Mouse (Mus musculus) liver, embryonic 14.5 days (tissue): ENCODE results near the gene Klhdc8b. TPM values are rescaled to one million over a fixed set of nuclear protein-coding genes. Genes with fewer than 3 reads are reported as not detected.

ENCODE experiments used
- ATAC-seq: fragments of 200-750 bp; cut with Nextera tagmentation; 2 replicates; pipeline ENCODE4 v1.8.0; 2017; ENCODE audit warnings: moderate number of reproducible peaks, mild to moderate bottlenecking, moderate library complexity; ENCODE audit not compliant: insufficient read depth
- DNase-seq, 3 experiments: peaks; one replicate each; pipeline ENCODE4 v3.0.0-alpha.2; 2012 to 2013; ENCODE audit warnings: low read depth in 3 of 3, low spot score in 3 of 3
- H3K27ac ChIP-seq: fragments of 300-500 bp; sonication (generic); 2 replicates; pipeline ENCODE4 v1.5.1; 2014; ENCODE audit warnings: moderate library complexity, mild to moderate bottlenecking, control low read depth, inconsistent platforms
- H3K27me3 ChIP-seq: fragments of 300-500 bp; sonication (generic); 2 replicates; pipeline ENCODE4 v1.6.1; 2014; ENCODE audit warnings: mild to moderate bottlenecking, low read length, moderate library complexity; ENCODE audit not compliant: control insufficient read depth, insufficient read depth
- H3K36me3 ChIP-seq: fragments of 300-500 bp; sonication (generic); replicated peaks from 2 replicates; pipeline ENCODE4 v1.6.1; 2014; ENCODE audit warnings: low read depth; ENCODE audit not compliant: control insufficient read depth, insufficient read depth
- H3K4me1 ChIP-seq, 2 experiments: fragments of 200-500 bp in 1 of 2; fragments of 300-500 bp in 1 of 2; sonication (generic) in 1 of 2; replicated peaks; 2 replicates each; pipeline ENCODE4 v1.6.1; 2012 to 2014; ENCODE audit warnings: antibody characterized with exemption in 1 of 2, inconsistent platforms in 1 of 2, low read length in 1 of 2; ENCODE audit not compliant: control insufficient read depth in 2 of 2, insufficient read depth in 2 of 2
- H3K4me2 ChIP-seq: fragments of 300-500 bp; sonication (generic); 2 replicates; pipeline ENCODE4 v1.6.1; 2014; ENCODE audit warnings: low read depth, mild to moderate bottlenecking, control low read depth, moderate library complexity
- H3K4me3 ChIP-seq, 2 experiments: fragments of 200-500 bp in 1 of 2; fragments of 300-500 bp in 1 of 2; sonication (generic) in 1 of 2; 2 replicates each; pipeline ENCODE4 v1.5.1; 2012 to 2014; ENCODE audit warnings: low read depth in 2 of 2, low read length in 2 of 2, mild to moderate bottlenecking in 2 of 2, control low read depth in 1 of 2, inconsistent platforms in 1 of 2, moderate library complexity in 1 of 2; ENCODE audit not compliant: insufficient read depth in 1 of 2
- H3K9ac ChIP-seq: fragments of 300-500 bp; sonication (generic); replicated peaks from 2 replicates; pipeline ENCODE4 v1.6.1; 2014; ENCODE audit warnings: mild to moderate bottlenecking, control low read depth, moderate library complexity
- H3K9me3 ChIP-seq: fragments of 300-500 bp; sonication (generic); 2 replicates; pipeline ENCODE4 v1.6.1; 2016; ENCODE audit warnings: low read length, mixed read lengths; ENCODE audit not compliant: control insufficient read depth
- CTCF ChIP-seq: IDR thresholded peaks from 2 replicates; pipeline ENCODE4 v1.5.1; 2016; ENCODE audit warnings: antibody characterized with exemption, low read depth, control low read depth
- EP300 ChIP-seq: IDR thresholded peaks from 2 replicates; pipeline ENCODE4 v1.6.1; 2016; ENCODE audit warnings: antibody characterized with exemption, low read depth
- WGBS: fragments of 180-500 bp; shearing (Covaris S2); extraction: QIAGEN DNeasy Blood & Tissue Kit; methylation state at CpG from one replicate; pipeline ENCODE4 v1.1.7; 2014; ENCODE audit not compliant: insufficient replicate concordance; 5-methylcytosine and 5-hydroxymethylcytosine counted together
- polyA plus RNA-seq, 2 experiments: library from polyadenylated mRNA; depleted of rRNA in 1 of 2; stranded (reverse) in 1 of 2; unstranded in 1 of 2; fragments of >200 nt; fragmentation: Nextera tagmentation in 1 of 2; extraction: Ambion mirVana in 1 of 2; gene quantifications; 2 replicates each; pipeline versions ENCODE4 v1.2.1 to v1.2.3; 2012 to 2014

Gene Klhdc8b
- polyA plus RNA-seq, 2 experiments, result 6.9 to 13.1 TPM

DNA sequence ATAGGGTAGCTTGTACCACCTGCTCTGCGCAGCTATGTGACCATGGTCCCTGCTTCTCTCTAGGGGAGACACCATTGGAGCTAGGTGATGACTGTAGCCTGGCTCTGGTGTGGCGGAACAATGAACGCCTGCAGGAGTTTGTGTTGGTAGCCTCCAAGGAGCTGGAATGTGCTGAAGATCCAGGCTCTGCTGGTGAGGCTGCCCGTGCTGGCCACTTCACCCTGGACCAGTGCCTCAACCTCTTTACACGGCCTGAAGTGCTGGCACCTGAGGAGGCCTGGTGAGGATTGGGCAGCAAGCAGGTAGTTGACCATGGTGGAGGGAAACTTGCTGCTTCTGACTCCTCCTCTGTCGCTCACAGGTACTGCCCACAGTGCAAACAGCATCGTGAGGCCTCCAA, 37.9 kb upstream of the Klhdc8b start:
- H3K36me3 ChIP-seq, result peaks cover 74% of the 10 kb centered on the region

GRCm38 (mm10) chr9:108494905-108495304, 33.5 kb upstream of the Klhdc8b start:
- Histone ChIP-seq H3K9me3 (no peaks in the 10 kb centered on the region), H3K4me3 (no peak overlapping the region), H3K27me3 (no peaks in the 10 kb centered on the region), H3K9ac (no peak overlapping the region), H3K4me1 (peaks cover 7 to 8% of the 10 kb centered on the region in 2 experiments), H3K27ac (no peak overlapping the region), H3K36me3 (peaks cover 74% of the 10 kb centered on the region), H3K4me2 (no peak overlapping the region)
- ATAC-seq, result no peak
- TF ChIP-seq CTCF (no peak), EP300 (no peak)
- WGBS, result 74% methylated on average over 10 of the region's 10 CpGs
- no peak for DNase-seq

More for the DNA sequence above, 37.9 kb upstream of the Klhdc8b start:
- H3K9ac ChIP-seq, result no peak overlapping the region
- H3K27ac ChIP-seq, result no peak overlapping the region
- WGBS, result 79% methylated on average over 7 of the region's 7 CpGs
- H3K9me3 ChIP-seq, result no peaks in the 10 kb centered on the region
- no peak for DNase-seq
- no peaks in the 10 kb centered on the region for H3K4me1 ChIP-seq
- no peak overlapping the region for H3K4me3 ChIP-seq
- no peak overlapping the region for H3K4me2 ChIP-seq
- ATAC-seq, result no peak
- no peaks in the 10 kb centered on the region for H3K27me3 ChIP-seq
- TF ChIP-seq EP300 (no peak), CTCF (no peak)

DNA sequence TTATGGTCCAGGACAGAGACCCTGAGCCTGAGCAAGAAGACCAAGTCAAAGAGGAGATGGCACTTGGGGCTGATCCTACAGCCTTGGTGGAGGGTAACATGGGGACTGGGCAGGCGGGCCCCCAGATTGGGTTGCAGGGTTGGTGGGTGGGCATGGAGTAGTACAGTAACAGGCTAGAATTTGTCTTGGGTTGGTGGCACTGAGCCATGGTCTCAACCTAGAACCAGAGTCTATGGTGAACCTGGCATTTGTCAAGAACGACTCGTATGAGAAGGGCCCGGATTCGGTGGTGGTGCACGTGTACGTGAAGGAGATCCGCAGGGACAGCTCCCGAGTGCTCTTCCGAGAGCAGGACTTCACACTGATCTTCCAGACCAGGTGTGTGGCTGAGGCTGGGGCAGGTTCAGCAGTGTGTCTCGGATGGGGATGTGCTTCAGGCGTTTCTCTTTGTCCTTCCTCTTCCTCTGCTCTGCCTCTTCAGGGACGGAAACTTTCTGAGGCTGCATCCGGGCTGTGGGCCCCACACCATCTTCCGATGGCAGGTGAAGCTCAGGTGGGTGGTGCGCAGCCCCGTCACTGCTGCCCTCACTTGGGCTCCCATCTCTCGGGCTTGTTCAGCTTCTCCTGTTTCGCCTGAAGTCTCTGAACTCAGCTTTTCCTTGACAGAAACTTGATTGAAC, 32.9 kb upstream of the Klhdc8b start:
- Histone ChIP-seq H3K4me3 (no peak overlapping the region), H3K36me3 (peaks cover 68% of the 10 kb centered on the region), H3K4me2 (no peak overlapping the region), H3K27ac (no peak overlapping the region), H3K9ac (no peak overlapping the region), H3K27me3 (no peaks in the 10 kb centered on the region), H3K4me1 (peaks cover 7 to 8% of the 10 kb centered on the region in 2 experiments), H3K9me3 (no peaks in the 10 kb centered on the region)
- 90% methylated on average over 19 of the region's 19 CpGs for WGBS
- DNase-seq (no peak), ATAC-seq (no peak)
- TF ChIP-seq EP300 (no peak), CTCF (no peak)

DNA sequence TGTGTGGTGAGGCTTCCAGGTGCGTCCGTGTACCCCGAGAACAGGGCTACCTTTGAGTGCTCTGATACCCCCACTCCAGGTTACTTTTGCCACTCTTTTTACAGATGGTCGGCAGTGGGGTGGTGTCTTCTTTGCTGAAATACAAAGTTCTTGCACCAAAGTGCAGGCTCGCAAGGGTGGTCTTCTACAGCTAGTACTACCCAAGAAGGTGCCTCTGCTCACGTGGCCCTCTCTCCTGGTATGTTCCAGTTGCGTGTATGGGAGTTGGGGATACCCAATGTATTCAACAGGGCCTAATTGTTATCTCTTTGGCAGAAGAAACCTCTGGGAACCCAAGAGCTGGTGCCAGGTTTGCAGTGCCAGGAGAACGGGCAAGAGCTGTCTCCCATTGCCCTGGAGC, 31.9 kb upstream of the Klhdc8b start:
- Histone ChIP-seq H3K4me1 (peaks cover 7 to 8% of the 10 kb centered on the region in 2 experiments), H3K27ac (no peak overlapping the region), H3K9me3 (no peaks in the 10 kb centered on the region), H3K4me3 (no peak overlapping the region), H3K27me3 (no peaks in the 10 kb centered on the region), H3K9ac (no peak overlapping the region), H3K4me2 (no peak overlapping the region), H3K36me3 (peaks cover 57% of the 10 kb centered on the region)
- WGBS, result 90% methylated on average over 8 of the region's 8 CpGs
- ATAC-seq (no peak), DNase-seq (no peak)
- TF ChIP-seq EP300 (no peak), CTCF (no peak)

DNA sequence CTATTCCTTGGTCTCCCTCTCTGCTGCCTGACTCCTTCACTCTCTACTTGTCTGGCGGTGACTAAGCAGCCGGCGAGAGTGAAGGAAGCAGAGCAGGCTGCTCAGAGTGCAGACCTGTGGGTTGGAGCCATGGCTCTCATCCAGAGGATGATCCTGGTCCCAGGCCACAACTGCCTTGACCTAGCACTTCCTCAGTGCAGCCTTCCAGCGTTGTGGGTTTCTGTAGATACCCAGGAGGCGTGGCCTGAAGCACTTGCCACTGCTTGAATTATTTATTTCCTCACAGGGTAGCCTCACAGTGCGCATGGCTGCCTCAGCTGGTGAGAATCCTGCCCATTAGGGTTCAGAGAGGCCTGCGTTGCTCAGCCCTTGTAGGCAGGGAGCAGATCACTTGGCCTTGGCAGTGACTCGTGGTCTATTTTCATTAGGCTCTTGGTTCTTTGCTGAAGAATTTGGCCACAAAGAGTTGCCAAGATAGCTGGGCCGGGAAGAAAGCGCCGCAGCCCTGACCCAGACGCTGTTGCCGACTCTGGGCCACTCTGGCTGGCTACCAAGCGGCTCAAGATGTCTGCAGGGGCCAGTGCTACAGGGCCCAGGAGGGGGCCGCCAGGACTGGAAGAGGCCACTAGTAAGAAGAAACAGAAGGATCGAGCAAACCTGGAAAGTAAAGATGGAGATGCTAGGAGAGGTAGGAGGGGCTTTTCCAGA, 30.8 kb upstream of the Klhdc8b start:
- Histone ChIP-seq H3K9me3 (no peaks in the 10 kb centered on the region), H3K4me2 (peak overlapping the region; percentile 90), H3K9ac (peak overlapping the region; percentile 86), H3K4me1 (peaks cover 7 to 8% of the 10 kb centered on the region in 2 experiments), H3K27me3 (no peaks in the 10 kb centered on the region), H3K27ac (peak overlapping the region; percentile 82), H3K36me3 (peaks cover 48% of the 10 kb centered on the region), H3K4me3 (peak overlapping the region; percentile 77 to 82)
- ATAC-seq, result no peak
- TF ChIP-seq CTCF (no peak), EP300 (no peak)
- no peak for DNase-seq
- WGBS, result 67% methylated on average over 16 of the region's 16 CpGs
